Mouse (Mus musculus) lung, adult 2 months (tissue): Measurements from ENCODE around the gene Nt5c1a.
A peak's percentile ranks its signal among the peaks of the same experiment; 100 is the strongest.

Experiments
- CTCF ChIP-seq: fragments of 200-500 bp; IDR thresholded peaks from 2 replicates; pipeline ENCODE4 v1.5.1; 2011; ENCODE audit warnings: mild to moderate bottlenecking, low read length, control low read depth; ENCODE audit not compliant: insufficient read depth
- POLR2A ChIP-seq: fragments of 200-500 bp; IDR thresholded peaks from 2 replicates; pipeline ENCODE4 v1.6.1; 2011; ENCODE audit warnings: low read depth, mild to moderate bottlenecking, control low read depth, low read length, borderline replicate concordance; ENCODE audit errors: extremely low read depth

DNA sequence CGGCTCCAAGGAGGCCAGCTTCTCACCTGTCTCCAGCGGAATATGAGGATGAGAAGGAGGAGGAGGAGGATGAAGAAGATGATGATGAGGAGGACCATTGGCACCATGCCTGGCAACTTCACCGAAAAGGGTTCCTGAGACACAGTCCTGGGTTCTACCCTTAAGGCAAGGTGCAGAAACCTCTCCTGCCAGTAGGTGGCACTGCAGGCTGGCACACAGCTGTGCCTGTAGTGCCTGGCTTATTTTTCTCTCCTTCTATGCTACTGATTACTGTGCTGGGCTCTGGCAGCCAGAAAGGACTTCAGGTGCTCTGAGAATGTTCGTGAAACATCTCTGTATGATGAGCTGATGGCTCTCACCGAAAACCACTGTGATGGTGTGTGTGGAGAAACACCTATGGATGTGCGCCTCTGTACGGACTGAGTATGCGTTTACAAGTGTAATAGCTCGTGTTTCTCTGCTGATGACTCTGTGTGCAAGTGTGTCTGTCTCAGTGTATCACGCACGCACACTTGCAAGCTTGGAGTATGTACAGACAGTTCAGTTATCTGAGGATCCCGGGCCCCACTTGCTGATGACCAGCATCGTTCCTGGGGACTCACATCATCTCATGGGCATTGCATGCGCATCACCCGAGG is 18.5 kb downstream of the Nt5c1a start:
- TF ChIP-seq CTCF (peak; percentile 98), POLR2A (no peak)
